Mouse (Mus musculus) heart, adult 2 months (tissue): ENCODE data around the gene Hrh1.

Experiments used
- CTCF ChIP-seq: fragments of 200-600 bp; IDR thresholded peaks from 2 replicates; pipeline ENCODE4 v1.8.1; 2022; ENCODE audit warnings: antibody characterized with exemption, mild to moderate bottlenecking, moderate library complexity
- EP300 ChIP-seq: fragments of 200-500 bp; IDR thresholded peaks from 2 replicates; pipeline ENCODE4 v1.6.1; 2011; ENCODE audit warnings: low read depth, low read length, control low read depth; ENCODE audit not compliant: insufficient read depth
- POLR2A ChIP-seq: fragments of 200-500 bp; IDR thresholded peaks from 2 replicates; pipeline ENCODE4 v1.6.1; 2011; ENCODE audit warnings: mild to moderate bottlenecking, low read depth, low read length, control low read depth; ENCODE audit not compliant: insufficient read depth

GRCm38 (mm10) chr6:114489371-114489770 lies 91.6 kb downstream of the Hrh1 start:
- TF ChIP-seq EP300 (no peak), CTCF (no peak), POLR2A (no peak)
